Mouse (Mus musculus): ENCODE results near the gene Trim14. TPM values are rescaled to one million over a fixed set of nuclear protein-coding genes. Genes with fewer than 3 reads are reported as not detected.
A peak's percentile ranks its signal among the peaks of the same experiment; 100 is the strongest.

The Trim14 gene
- polyA plus RNA-seq, 1 experiment from 2014 or later: 0.92 TPM

- ATAC-seq (ENCODE audit: insufficient read depth, low FRiP score, low TSS enrichment) (no peak), DNase-seq (ENCODE audit: low spot score) (no peak)
- Histone ChIP-seq H3K9me3 (ENCODE audit: control insufficient read depth, low read length) (no peaks in the 10 kb centered on the region), H3K4me2 (ENCODE audit: low read depth) (no peak overlapping the region), H3K27me3 (ENCODE audit: control insufficient read depth, insufficient read depth, low read length) (peaks cover 9% of the 10 kb centered on the region), H3K4me3 (ENCODE audit: low read depth, low read length) (no peak overlapping the region), H3K27ac (ENCODE audit: low read depth, low read length) (no peak overlapping the region), H3K36me3 (ENCODE audit: control insufficient read depth, insufficient read depth, low read length) (peaks cover 4% of the 10 kb centered on the region; the same call in 1 of the 2 replicates), H3K4me1 (ENCODE audit: control insufficient read depth, insufficient read depth, low read length) (no peaks in the 10 kb centered on the region), H3K9ac (ENCODE audit: low read length) (no peak overlapping the region)
- 72% methylated on average over 8 of the region's 8 CpGs for WGBS
Measured at GRCm38 (mm10) chr4:46505361-46506057, 30.4 kb downstream of the Trim14 start.

GRCm38 (mm10) chr4:46503881-46504280 is 32.1 kb downstream of the Trim14 start:
- Histone ChIP-seq H3K9me3 (ENCODE audit: control insufficient read depth, low read length) (no peaks in the 10 kb centered on the region), H3K4me2 (ENCODE audit: low read depth) (no peak overlapping the region), H3K4me3 (ENCODE audit: low read depth, low read length) (no peak overlapping the region), H3K27me3 (ENCODE audit: control insufficient read depth, insufficient read depth, low read length) (peaks cover 9% of the 10 kb centered on the region), H3K27ac (ENCODE audit: low read depth, low read length) (no peak overlapping the region), H3K36me3 (ENCODE audit: control insufficient read depth, insufficient read depth, low read length) (peaks cover 6% of the 10 kb centered on the region; the same call in 1 of the 2 replicates), H3K4me1 (ENCODE audit: control insufficient read depth, insufficient read depth, low read length) (no peaks in the 10 kb centered on the region), H3K9ac (ENCODE audit: low read length) (no peak overlapping the region)
- ATAC-seq (ENCODE audit: insufficient read depth, low FRiP score, low TSS enrichment): no peak
- WGBS: 79% methylated on average over 3 of the region's 3 CpGs
- no peak for DNase-seq (ENCODE audit: low spot score)

GRCm38 (mm10) chr4:46502606-46503502 is 33.1 kb downstream of the Trim14 start:
- peaks cover 9% of the 10 kb centered on the region for H3K27me3 ChIP-seq (ENCODE audit: control insufficient read depth, insufficient read depth, low read length)
- H3K4me3 ChIP-seq (ENCODE audit: low read depth, low read length): no peak overlapping the region
- ATAC-seq (ENCODE audit: insufficient read depth, low FRiP score, low TSS enrichment) (no peak), DNase-seq (ENCODE audit: low spot score) (peak; percentile 46)
- no peaks in the 10 kb centered on the region for H3K9me3 ChIP-seq (ENCODE audit: control insufficient read depth, low read length)
- 65% methylated on average over 16 of the region's 16 CpGs for WGBS
- peaks cover 6% of the 10 kb centered on the region; the same call in 1 of the 2 replicates for H3K36me3 ChIP-seq (ENCODE audit: control insufficient read depth, insufficient read depth, low read length)
- H3K9ac ChIP-seq (ENCODE audit: low read length): no peak overlapping the region
- H3K27ac ChIP-seq (ENCODE audit: low read depth, low read length): no peak overlapping the region
- H3K4me2 ChIP-seq (ENCODE audit: low read depth): no peak overlapping the region
- H3K4me1 ChIP-seq (ENCODE audit: control insufficient read depth, insufficient read depth, low read length): no peaks in the 10 kb centered on the region

- DNase-seq (ENCODE audit: low spot score): no peak
- no peak overlapping the region for H3K27ac ChIP-seq (ENCODE audit: low read depth, low read length)
- H3K4me3 ChIP-seq (ENCODE audit: low read depth, low read length): no peak overlapping the region
- 8% methylated on average over 4 of the region's 4 CpGs for WGBS
- H3K27me3 ChIP-seq (ENCODE audit: control insufficient read depth, insufficient read depth, low read length): no peaks in the 10 kb centered on the region
- no peak for ATAC-seq (ENCODE audit: insufficient read depth, low FRiP score, low TSS enrichment)
- no peaks in the 10 kb centered on the region for H3K9me3 ChIP-seq (ENCODE audit: control insufficient read depth, low read length)
- peaks cover 6% of the 10 kb centered on the region; the same call in 1 of the 2 replicates for H3K36me3 ChIP-seq (ENCODE audit: control insufficient read depth, insufficient read depth, low read length)
- no peak overlapping the region for H3K4me2 ChIP-seq (ENCODE audit: low read depth)
- no peak overlapping the region for H3K9ac ChIP-seq (ENCODE audit: low read length)
- H3K4me1 ChIP-seq (ENCODE audit: control insufficient read depth, insufficient read depth, low read length): no peaks in the 10 kb centered on the region
Measured at GRCm38 (mm10) chr4:46498976-46499375, 37.0 kb downstream of the Trim14 start.

GRCm38 (mm10) chr4:46498511-46498910 is 37.4 kb downstream of the Trim14 start:
- Histone ChIP-seq H3K4me3 (ENCODE audit: low read depth, low read length) (no peak overlapping the region), H3K27ac (ENCODE audit: low read depth, low read length) (no peak overlapping the region), H3K27me3 (ENCODE audit: control insufficient read depth, insufficient read depth, low read length) (no peaks in the 10 kb centered on the region), H3K4me1 (ENCODE audit: control insufficient read depth, insufficient read depth, low read length) (no peaks in the 10 kb centered on the region), H3K9ac (ENCODE audit: low read length) (no peak overlapping the region), H3K36me3 (ENCODE audit: control insufficient read depth, insufficient read depth, low read length) (peaks cover 6% of the 10 kb centered on the region; the same call in 1 of the 2 replicates), H3K4me2 (ENCODE audit: low read depth) (no peak overlapping the region), H3K9me3 (ENCODE audit: control insufficient read depth, low read length) (no peaks in the 10 kb centered on the region)
- DNase-seq (ENCODE audit: low spot score) (no peak), ATAC-seq (ENCODE audit: insufficient read depth, low FRiP score, low TSS enrichment) (no peak)
- WGBS: 34% methylated on average over 3 of the region's 3 CpGs

GRCm38 (mm10) chr4:46497286-46497892 is 38.6 kb downstream of the Trim14 start:
- no peak overlapping the region for H3K4me3 ChIP-seq (ENCODE audit: low read depth, low read length)
- ATAC-seq (ENCODE audit: insufficient read depth, low FRiP score, low TSS enrichment): no peak
- H3K27ac ChIP-seq (ENCODE audit: low read depth, low read length): no peak overlapping the region
- no peak overlapping the region for H3K9ac ChIP-seq (ENCODE audit: low read length)
- H3K4me1 ChIP-seq (ENCODE audit: control insufficient read depth, insufficient read depth, low read length): no peaks in the 10 kb centered on the region
- DNase-seq (ENCODE audit: low spot score): peak; percentile 63
- peaks cover 4% of the 10 kb centered on the region; the same call in 1 of the 2 replicates for H3K36me3 ChIP-seq (ENCODE audit: control insufficient read depth, insufficient read depth, low read length)
- H3K9me3 ChIP-seq (ENCODE audit: control insufficient read depth, low read length): no peaks in the 10 kb centered on the region
- WGBS: 43% methylated on average over 4 of the region's 4 CpGs
- H3K27me3 ChIP-seq (ENCODE audit: control insufficient read depth, insufficient read depth, low read length): no peaks in the 10 kb centered on the region
- H3K4me2 ChIP-seq (ENCODE audit: low read depth): no peak overlapping the region

- H3K4me2 ChIP-seq (ENCODE audit: low read depth): no peak overlapping the region
- no peak for DNase-seq (ENCODE audit: low spot score)
- H3K9ac ChIP-seq (ENCODE audit: low read length): no peak overlapping the region
- H3K4me3 ChIP-seq (ENCODE audit: low read depth, low read length): no peak overlapping the region
- H3K4me1 ChIP-seq (ENCODE audit: control insufficient read depth, insufficient read depth, low read length): no peaks in the 10 kb centered on the region
- 95% methylated on average over 12 of the region's 12 CpGs for whole genome bisulfite sequencing
- H3K9me3 ChIP-seq (ENCODE audit: control insufficient read depth, low read length): no peaks in the 10 kb centered on the region
- peaks cover 2% of the 10 kb centered on the region; the same call in 1 of the 2 replicates for H3K36me3 ChIP-seq (ENCODE audit: control insufficient read depth, insufficient read depth, low read length)
- no peak for ATAC-seq (ENCODE audit: insufficient read depth, low FRiP score, low TSS enrichment)
- no peaks in the 10 kb centered on the region for H3K27me3 ChIP-seq (ENCODE audit: control insufficient read depth, insufficient read depth, low read length)
- no peak overlapping the region for H3K27ac ChIP-seq (ENCODE audit: low read depth, low read length)
Measured at GRCm38 (mm10) chr4:46495543-46495942, 40.4 kb downstream of the Trim14 start.

- Histone ChIP-seq H3K4me1 (ENCODE audit: control insufficient read depth, insufficient read depth, low read length) (peaks cover 5% of the 10 kb centered on the region; the same call in 1 of the 2 replicates), H3K4me3 (ENCODE audit: low read depth, low read length) (no peak overlapping the region), H3K36me3 (ENCODE audit: control insufficient read depth, insufficient read depth, low read length) (no peaks in the 10 kb centered on the region; the same call in 1 of the 2 replicates), H3K9ac (ENCODE audit: low read length) (no peak overlapping the region), H3K9me3 (ENCODE audit: control insufficient read depth, low read length) (no peaks in the 10 kb centered on the region), H3K27ac (ENCODE audit: low read depth, low read length) (no peak overlapping the region), H3K27me3 (ENCODE audit: control insufficient read depth, insufficient read depth, low read length) (no peaks in the 10 kb centered on the region), H3K4me2 (ENCODE audit: low read depth) (no peak overlapping the region)
- ATAC-seq (ENCODE audit: insufficient read depth, low FRiP score, low TSS enrichment) (no peak), DNase-seq (ENCODE audit: low spot score) (no peak)
- WGBS: 95% methylated on average over 6 of the region's 6 CpGs
Measured at GRCm38 (mm10) chr4:46493071-46493470, 42.9 kb downstream of the Trim14 start.
